Mouse (Mus musculus) erythroblast, embryonic 14.5 days (primary cell): ENCODE measurements around the gene 4932438A13Rik.

Experiments used
- GATA1 ChIP-seq: IDR thresholded peaks from 2 replicates; pipeline ENCODE4 v1.6.1; 2012; ENCODE audit warnings: low read length, inconsistent platforms, mixed read lengths
- TAL1 ChIP-seq: IDR thresholded peaks from 3 replicates; pipeline ENCODE4 v1.6.1; 2012; ENCODE audit warnings: low read length, inconsistent platforms, mixed read lengths

DNA sequence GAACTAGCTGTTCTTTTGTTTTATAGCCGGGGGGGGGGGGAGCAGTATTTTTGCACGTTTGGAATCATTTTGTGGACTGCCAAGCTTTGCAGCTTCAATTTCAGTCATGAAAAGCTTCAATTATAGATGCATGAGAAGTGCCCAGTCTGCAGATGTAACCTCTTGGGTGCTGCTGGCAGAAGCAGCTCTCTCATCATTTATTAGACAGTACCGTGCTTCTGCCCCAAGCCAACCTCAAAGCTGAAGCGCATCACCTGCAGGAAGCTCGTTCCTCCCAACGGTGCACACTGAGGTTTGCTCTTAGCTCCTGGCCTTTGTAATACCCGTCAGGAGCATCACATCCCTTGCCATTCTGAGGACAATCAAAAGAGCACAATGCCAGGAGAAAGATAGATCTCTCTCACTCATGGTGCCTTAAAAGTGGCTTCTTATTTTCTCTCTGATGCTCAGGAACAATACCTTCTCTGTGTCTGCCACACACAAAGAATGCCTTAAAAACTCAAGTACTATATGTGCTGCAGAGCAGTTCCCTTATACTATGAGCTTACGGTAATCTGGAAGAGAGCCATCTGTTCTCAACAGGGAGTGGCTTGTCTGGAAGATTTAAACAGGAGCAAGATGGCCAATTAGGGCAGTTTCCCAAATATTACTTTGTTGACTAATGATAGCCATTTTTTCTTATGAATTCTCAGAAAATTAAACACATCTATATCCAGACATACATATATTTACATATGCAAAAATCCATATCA lies 35.5 kb upstream of the 4932438A13Rik start:
- TF ChIP-seq TAL1 (no peak), GATA1 (no peak)
